In genomic region chr12:76080876-76081556, GRCm38 (mm10) we compare ENCODE assay signal across 8 mouse cellular contexts.
DNase-seq lines count a peak whose midpoint lies in the region; ATAC-seq and TF ChIP-seq lines count a peak whose summit lies in the region.

No protein-coding gene starts in this region.

- no peaks in the 10 kb centered on the region for H3K9me3 ChIP-seq in limb, embryonic 13.5 days
- H3K9me3 ChIP-seq in stomach, embryonic 15.5 days: no peaks in the 10 kb centered on the region

- peak overlapping the region; percentile 53 for H3K9ac ChIP-seq in limb, embryonic 13.5 days
- no peak overlapping the region for H3K9ac ChIP-seq in stomach, embryonic 15.5 days

- peaks cover 41% of the 10 kb centered on the region for H3K36me3 ChIP-seq in limb, embryonic 13.5 days
- no peaks in the 10 kb centered on the region for H3K36me3 ChIP-seq in stomach, embryonic 15.5 days

- H3K27ac ChIP-seq in limb, embryonic 13.5 days: no peak overlapping the region; the same call in 1 of the 2 replicates
- no peak overlapping the region for H3K27ac ChIP-seq in stomach, embryonic 15.5 days

- no peak for ATAC-seq in limb, embryonic 13.5 days (ENCODE audit: low FRiP score, low read depth)
- no peak for ATAC-seq in stomach, embryonic 15.5 days (ENCODE audit: insufficient read depth, low FRiP score, low read depth)

- no peak for TF ChIP-seq CTCF in lung, adult 2 months (IDR thresholded peaks at IDR 0.05; ENCODE audit: insufficient read depth, low read length)

- peak overlapping the region; percentile 69 for H3K4me2 ChIP-seq in limb, embryonic 13.5 days (replicated peaks)
- peak overlapping the region; percentile 49 for H3K4me2 ChIP-seq in stomach, embryonic 15.5 days

- no peak overlapping the region for H3K4me3 ChIP-seq in lung, adult 2 months (replicated peaks; ENCODE audit: extremely low read depth, low read depth, low read length)
- peak overlapping the region; percentile 39 for H3K4me3 ChIP-seq in limb, embryonic 13.5 days
- H3K4me3 ChIP-seq in stomach, embryonic 15.5 days (replicated peaks): no peak overlapping the region; the same call in 1 of the 2 replicates

- DNase-seq in adrenal gland, postnatal 10 days: peak; percentile 58
- no peak for DNase-seq in adrenal gland, postnatal 25 days
- peak; percentile 40 to 62 for DNase-seq in lung, adult 18-20 months
- DNase-seq in lung, adult 2 months: no peak
- no peak for DNase-seq in left cerebral cortex, adult 9 months (ENCODE audit: low spot score in 2 of 2)
- no peak for DNase-seq in gastrocnemius, postnatal 25 days

- no peaks in the 10 kb centered on the region for H3K27me3 ChIP-seq in limb, embryonic 13.5 days
- no peaks in the 10 kb centered on the region for H3K27me3 ChIP-seq in stomach, embryonic 15.5 days (replicated peaks)

- no peaks in the 10 kb centered on the region for H3K4me1 ChIP-seq in lung, adult 2 months (ENCODE audit: control insufficient read depth, insufficient read depth, low read length)
- peaks cover 31% of the 10 kb centered on the region for H3K4me1 ChIP-seq in limb, embryonic 13.5 days
- peaks cover 3% of the 10 kb centered on the region; the same call in 1 of the 2 replicates for H3K4me1 ChIP-seq in stomach, embryonic 15.5 days

- WGBS in lung, adult 2 months: 47% methylated on average over 14 of the region's 14 CpGs
- 20% methylated on average over 14 of the region's 14 CpGs for WGBS in limb, embryonic 13.5 days
- 40% methylated on average over 14 of the region's 14 CpGs for WGBS in stomach, embryonic 15.5 days

- TF ChIP-seq POLR2A in lung, adult 2 months (IDR thresholded peaks at IDR 0.05; ENCODE audit: borderline replicate concordance, extremely low read depth, low read depth, low read length): no peak

Comparison
In these comparisons a context has a peak if more than half of its experiments do, and no peak if none do; other contexts are left out.
1. DNase-seq: peak in adrenal gland, postnatal 10 days (single experiment) and lung, adult 18-20 months (2 of 2); none in adrenal gland, postnatal 25 days (single experiment), lung, adult 2 months (single experiment), left cerebral cortex, adult 9 months (0 of 2) and gastrocnemius, postnatal 25 days (single experiment).